Mouse (Mus musculus): ENCODE results near the gene Nqo1.

DNA sequence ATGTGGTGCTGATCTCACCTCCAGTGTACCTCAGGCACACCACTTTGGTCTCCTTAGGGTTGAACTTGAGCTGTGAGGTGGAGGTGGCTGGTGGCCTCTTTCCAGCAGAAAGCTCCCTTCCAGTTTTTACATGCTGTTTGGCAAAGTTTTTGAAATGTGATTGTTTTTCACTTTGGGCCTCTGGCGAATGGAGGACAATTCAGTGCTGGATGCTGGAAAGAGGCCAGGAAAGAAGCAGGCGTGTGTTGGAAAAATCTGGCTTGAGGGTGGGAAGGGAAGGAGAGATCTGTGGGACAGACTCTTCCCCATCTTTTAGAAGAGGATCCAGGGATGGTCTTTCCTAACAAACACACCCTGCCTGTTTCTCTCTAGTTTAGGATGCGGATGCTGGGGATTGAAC, 41.6 kb upstream of the Nqo1 start:
- TF ChIP-seq CTCF (IDR thresholded peaks at IDR 0.05; ENCODE audit: borderline replicate concordance, extremely low read depth, insufficient read depth, insufficient read length) (no peak), POLR2A (IDR thresholded peaks at IDR 0.05; ENCODE audit: borderline replicate concordance, extremely low read depth, insufficient read depth, insufficient read length, poor library complexity, severe bottlenecking) (no peak)

All from brain, embryonic 14.5 days (tissue).